Comparison of ENCODE assay signal across 16 mouse cellular contexts in genomic region chr7:136946131-136946530, GRCm38 (mm10). TPM values are rescaled to one million over a fixed set of nuclear protein-coding genes. Genes with fewer than 3 reads are reported as not detected.
DNase-seq lines count a peak whose midpoint lies in the region; ATAC-seq and TF ChIP-seq lines count a peak whose summit lies in the region.
"Had no signal": no experiment of that assay in that cellular context is flagged by ENCODE, and none has a peak within 500 bp of the region (broad histone marks: within the 10 kb centered on the region; RNA-seq: fewer than 3 reads in every experiment).

No protein-coding gene starts in this region.

- peak; percentile 24 to 34 for DNase-seq in heart, adult 18-20 months
- DNase-seq in heart, adult 9 months (ENCODE audit: low spot score in 2 of 2): no peak
- peak; percentile 27 for DNase-seq in left cerebral cortex, postnatal 4 days
- DNase-seq in left cerebral cortex, adult 8-10 months (ENCODE audit: low spot score in 2 of 2): no peak
- DNase-seq in frontal cortex, postnatal 10 days (ENCODE audit: low spot score in 2 of 2): peak; percentile 6 to 11
- DNase-seq: cerebellum, adult 9-11 months; kidney, postnatal 36 days had no signal

- TF ChIP-seq CTCF in E14TG2a.4 (conservative IDR thresholded peaks at IDR 0.05; ENCODE audit: low read length): no peak

- no peaks in the 10 kb centered on the region for H3K27me3 ChIP-seq in E14TG2a.4 (ENCODE audit: insufficient read depth, low read length)
- H3K27me3 ChIP-seq: forebrain, embryonic 15.5 days; intestine, embryonic 15.5 days; neural tube, embryonic 15.5 days had no signal

- 0 out of 2 replicates have a peak overlapping the region, but pooled peaks have one; percentile 10 for H3K4me3 ChIP-seq in E14TG2a.4 (replicated peaks; ENCODE audit: low read length)
- H3K4me3 ChIP-seq: forebrain, embryonic 15.5 days; hindbrain, embryonic 10.5 days; intestine, embryonic 15.5 days; neural tube, embryonic 15.5 days had no signal

- no peak for ATAC-seq in inflammation-experienced regulatory T-cells, adult 6 months
- no peak for ATAC-seq in megakaryocyte-erythroid progenitor cell, adult 5-6 weeks (replicated peaks; ENCODE audit: low FRiP score, low TSS enrichment, poor library complexity, severe bottlenecking)
- ATAC-seq: CD4-positive, CD25-positive, alpha-beta regulatory T cell, adult 4 months; forebrain, embryonic 15.5 days; intestine, embryonic 15.5 days had no signal

- H3K4me1 ChIP-seq in E14TG2a.4 (replicated peaks; ENCODE audit: low read depth, low read length): peaks cover 18% of the 10 kb centered on the region
- H3K4me1 ChIP-seq: intestine, embryonic 15.5 days; neural tube, embryonic 15.5 days had no signal

- peaks cover 27% of the 10 kb centered on the region for H3K36me3 ChIP-seq in E14TG2a.4 (ENCODE audit: insufficient read depth, low read length)
- H3K36me3 ChIP-seq: forebrain, embryonic 15.5 days; hindbrain, embryonic 10.5 days; intestine, embryonic 15.5 days; neural tube, embryonic 15.5 days had no signal

- intact Hi-C loops in left cerebral cortex, postnatal 4 days (cut with DNase I): no loop called here

- H3K9me3 ChIP-seq in E14TG2a.4 (ENCODE audit: low read length): no peaks in the 10 kb centered on the region
- H3K9me3 ChIP-seq: forebrain, embryonic 15.5 days; hindbrain, embryonic 10.5 days; intestine, embryonic 15.5 days; neural tube, embryonic 15.5 days had no signal

RNA-seq across cellular contexts. Expression of gene Mgmt, which starts 51.7 kb away (rescaled TPM):
- 1 to 10 TPM; 5.9 to 6.0 TPM for total RNA-seq in heart, adult 18-20 months (2021)
- under 1 TPM; 0.50 to 0.64 TPM for total RNA-seq in left cerebral cortex, postnatal 4 days (2021)
- 1 to 10 TPM in 3 of 4 experiments, under 1 TPM in 1; 0.99 to 1.5 (median 1.4) TPM for total RNA-seq in left cerebral cortex, adult 8-10 months (2022)
- polyA plus RNA-seq in inflammation-experienced regulatory T-cells, adult 6 months (2017; shearing (Covaris generic)): 10 to 100 TPM in 2 of 3 experiments, 1 to 10 TPM in 1; 5.8 to 14.2 (median 10.3) TPM
- total RNA-seq in megakaryocyte-erythroid progenitor cell, adult 5-6 weeks (2014; fragmentation: Nextera tagmentation): 3.7 and 5.0 TPM in 2 replicates
- 2.5 and 4.0 TPM in 2 replicates for total RNA-seq in megakaryocyte-erythroid progenitor cell, adult 5-6 weeks (2017)
- total RNA-seq: monocyte, adult 5-6 weeks had no signal

Comparison
In these comparisons a context has a peak if more than half of its experiments do, and no peak if none do; other contexts are left out.
1. DNase-seq: peak in heart, adult 18-20 months (2 of 2), left cerebral cortex, postnatal 4 days (single experiment) and frontal cortex, postnatal 10 days (2 of 2); none in heart, adult 9 months (0 of 2) and left cerebral cortex, adult 8-10 months (0 of 2).